Mouse (Mus musculus): ENCODE measurements around the gene Myl6. TPM values are rescaled to one million over a fixed set of nuclear protein-coding genes. Genes with fewer than 3 reads are reported as not detected.
A peak's percentile ranks its signal among the peaks of the same experiment; 100 is the strongest.

Gene Myl6
- polyA plus RNA-seq, 1 experiment: 642 TPM

DNA sequence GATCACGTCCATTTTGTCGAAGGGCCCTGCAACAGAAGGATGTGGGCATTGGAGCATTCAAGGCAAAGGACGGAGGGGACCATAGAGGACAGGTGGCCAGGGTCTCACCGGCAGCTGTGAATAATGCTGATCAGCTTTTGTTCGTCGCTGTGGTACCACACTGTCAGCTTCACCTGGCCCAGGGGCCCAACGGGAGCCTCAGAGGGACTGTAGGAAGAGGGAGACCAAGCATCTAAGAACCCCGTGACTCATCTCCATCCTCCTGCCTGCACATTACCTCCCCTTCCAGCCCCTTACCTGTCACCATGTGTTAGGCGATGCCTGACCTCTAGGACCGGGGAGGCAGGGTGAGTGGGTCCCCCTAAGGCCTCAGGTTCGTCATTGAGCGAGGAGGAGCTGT lies 17.8 kb upstream of the Myl6 start:
- TF ChIP-seq EP300 (IDR thresholded peaks at IDR 0.05; ENCODE audit: insufficient read depth, low read depth, low read length) (no peak), CTCF (IDR thresholded peaks at IDR 0.05; ENCODE audit: low read depth, low read length) (no peak), POLR2A (IDR thresholded peaks at IDR 0.05; ENCODE audit: insufficient read depth, low read length) (no peak)
- Histone ChIP-seq H3K9me3 (replicated peaks; ENCODE audit: control insufficient read depth, insufficient read depth, low read length, poor library complexity, severe bottlenecking) (no peaks in the 10 kb centered on the region), H3K9ac (ENCODE audit: low read depth, poor library complexity, severe bottlenecking) (no peak overlapping the region), H3K36me3 (ENCODE audit: control insufficient read depth, insufficient read depth, low read length, poor library complexity, severe bottlenecking) (peaks cover 6% of the 10 kb centered on the region), H3K4me3 (ENCODE audit: low read depth, low read length) (no peak overlapping the region), H3K27me3 (ENCODE audit: control insufficient read depth, insufficient read depth, low read length, poor library complexity, severe bottlenecking) (no peaks in the 10 kb centered on the region), H3K27ac (ENCODE audit: insufficient read depth, low read length) (no peak overlapping the region), H3K4me1 (ENCODE audit: control insufficient read depth, insufficient read depth, low read length) (peaks cover 4% of the 10 kb centered on the region)

DNA sequence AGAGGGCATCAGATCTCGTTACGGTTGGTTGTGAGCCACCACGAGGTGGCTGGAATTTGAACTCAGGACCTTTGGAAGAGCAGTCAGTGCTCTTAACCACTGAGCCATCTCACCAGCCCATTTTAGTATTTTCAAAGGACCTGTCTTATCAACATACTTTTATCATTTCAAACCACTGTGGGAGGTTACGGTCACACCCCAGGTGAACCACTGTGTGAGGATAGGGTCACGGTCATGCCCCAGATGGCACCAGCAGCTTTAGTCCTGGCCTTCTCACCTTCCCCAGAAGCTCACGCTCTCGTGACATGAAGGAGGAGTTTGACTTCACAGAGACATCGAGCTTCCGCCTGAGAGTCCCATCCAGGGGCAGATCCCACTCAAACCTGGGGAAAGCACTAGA lies 17.2 kb upstream of the Myl6 start:
- no peaks in the 10 kb centered on the region for H3K27me3 ChIP-seq (ENCODE audit: control insufficient read depth, insufficient read depth, low read length, poor library complexity, severe bottlenecking)
- H3K4me1 ChIP-seq (ENCODE audit: control insufficient read depth, insufficient read depth, low read length): peaks cover 4% of the 10 kb centered on the region
- H3K9me3 ChIP-seq (replicated peaks; ENCODE audit: control insufficient read depth, insufficient read depth, low read length, poor library complexity, severe bottlenecking): no peaks in the 10 kb centered on the region
- H3K9ac ChIP-seq (ENCODE audit: low read depth, poor library complexity, severe bottlenecking): no peak overlapping the region
- H3K4me3 ChIP-seq (ENCODE audit: low read depth, low read length): no peak overlapping the region
- no peak overlapping the region for H3K27ac ChIP-seq (ENCODE audit: insufficient read depth, low read length)
- peaks cover 6% of the 10 kb centered on the region for H3K36me3 ChIP-seq (ENCODE audit: control insufficient read depth, insufficient read depth, low read length, poor library complexity, severe bottlenecking)
- TF ChIP-seq EP300 (IDR thresholded peaks at IDR 0.05; ENCODE audit: insufficient read depth, low read depth, low read length): no peak
- TF ChIP-seq POLR2A (IDR thresholded peaks at IDR 0.05; ENCODE audit: insufficient read depth, low read length): no peak
- TF ChIP-seq CTCF (IDR thresholded peaks at IDR 0.05; ENCODE audit: low read depth, low read length): no peak

DNA sequence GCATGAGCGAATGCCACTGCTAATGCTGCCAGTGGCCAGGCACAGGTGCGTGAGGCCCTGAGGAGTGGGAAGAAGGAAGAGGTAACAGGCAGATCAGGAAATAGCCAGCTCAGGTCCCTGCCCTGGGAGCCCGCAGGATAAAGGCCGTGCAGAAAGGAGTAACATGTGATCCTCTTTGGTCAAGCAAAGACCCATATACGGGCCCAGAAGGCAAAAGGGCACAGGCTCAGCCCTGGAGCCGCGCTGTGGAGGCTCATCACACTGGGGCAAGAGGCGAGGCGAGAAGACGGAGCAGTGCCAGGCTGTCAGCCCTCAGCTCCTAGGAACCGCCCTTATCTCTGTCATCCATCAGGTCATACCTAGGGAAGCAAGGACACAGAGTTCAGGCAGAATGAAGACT lies 16.4 kb upstream of the Myl6 start:
- Histone ChIP-seq H3K4me1 (ENCODE audit: control insufficient read depth, insufficient read depth, low read length) (no peaks in the 10 kb centered on the region), H3K27me3 (ENCODE audit: control insufficient read depth, insufficient read depth, low read length, poor library complexity, severe bottlenecking) (no peaks in the 10 kb centered on the region), H3K36me3 (ENCODE audit: control insufficient read depth, insufficient read depth, low read length, poor library complexity, severe bottlenecking) (peaks cover 6% of the 10 kb centered on the region), H3K4me3 (ENCODE audit: low read depth, low read length) (no peak overlapping the region), H3K9me3 (replicated peaks; ENCODE audit: control insufficient read depth, insufficient read depth, low read length, poor library complexity, severe bottlenecking) (no peaks in the 10 kb centered on the region), H3K27ac (ENCODE audit: insufficient read depth, low read length) (no peak overlapping the region), H3K9ac (ENCODE audit: low read depth, poor library complexity, severe bottlenecking) (no peak overlapping the region)
- TF ChIP-seq POLR2A (IDR thresholded peaks at IDR 0.05; ENCODE audit: insufficient read depth, low read length) (no peak), EP300 (IDR thresholded peaks at IDR 0.05; ENCODE audit: insufficient read depth, low read depth, low read length) (no peak), CTCF (IDR thresholded peaks at IDR 0.05; ENCODE audit: low read depth, low read length) (no peak)

DNA sequence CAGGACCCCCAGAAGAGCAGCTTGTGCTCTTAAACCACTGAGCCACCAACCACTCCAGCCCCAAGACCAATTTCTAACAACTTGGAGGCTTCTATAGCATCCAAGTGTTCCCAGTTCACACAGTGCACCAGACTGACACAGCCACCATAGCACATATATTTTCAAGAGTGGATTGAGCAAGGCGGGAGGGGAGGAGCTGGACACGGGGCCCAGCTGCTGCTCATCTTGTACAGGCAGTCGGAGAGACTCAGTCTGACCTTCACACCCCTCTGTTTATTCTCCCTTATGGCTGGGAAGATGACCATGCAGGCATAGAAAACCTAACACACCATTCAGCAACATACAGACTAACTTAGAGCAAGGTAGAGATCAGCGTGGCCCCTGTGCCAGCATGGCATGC lies 15.9 kb upstream of the Myl6 start:
- no peaks in the 10 kb centered on the region for H3K27me3 ChIP-seq (ENCODE audit: control insufficient read depth, insufficient read depth, low read length, poor library complexity, severe bottlenecking)
- H3K36me3 ChIP-seq (ENCODE audit: control insufficient read depth, insufficient read depth, low read length, poor library complexity, severe bottlenecking): peaks cover 6% of the 10 kb centered on the region

DNA sequence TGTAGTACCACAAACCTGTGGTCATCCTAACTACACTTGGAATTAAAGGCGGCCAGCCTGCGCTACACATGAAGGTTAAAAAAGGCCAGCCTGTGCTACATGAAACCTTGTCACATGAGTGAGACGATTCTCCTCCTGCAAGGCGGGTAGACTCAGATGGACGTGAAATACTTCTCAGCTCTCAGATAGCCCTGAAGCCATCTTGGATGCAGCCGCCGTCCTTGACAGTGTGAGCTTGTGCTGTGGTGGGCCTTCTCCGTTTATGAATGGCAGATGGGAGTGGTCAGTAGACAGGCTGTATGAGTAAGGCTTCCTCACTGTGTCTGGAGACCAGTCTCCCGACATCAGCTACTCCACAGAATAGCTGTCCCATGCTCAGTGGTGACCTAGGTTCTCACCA lies 15.3 kb upstream of the Myl6 start:
- Histone ChIP-seq H3K9me3 (replicated peaks; ENCODE audit: control insufficient read depth, insufficient read depth, low read length, poor library complexity, severe bottlenecking) (no peaks in the 10 kb centered on the region), H3K27ac (ENCODE audit: insufficient read depth, low read length) (no peak overlapping the region), H3K4me3 (ENCODE audit: low read depth, low read length) (peak overlapping the region; percentile 6; the same call in 1 of the 2 replicates), H3K9ac (ENCODE audit: low read depth, poor library complexity, severe bottlenecking) (no peak overlapping the region), H3K27me3 (ENCODE audit: control insufficient read depth, insufficient read depth, low read length, poor library complexity, severe bottlenecking) (no peaks in the 10 kb centered on the region), H3K36me3 (ENCODE audit: control insufficient read depth, insufficient read depth, low read length, poor library complexity, severe bottlenecking) (peaks cover 6% of the 10 kb centered on the region), H3K4me1 (ENCODE audit: control insufficient read depth, insufficient read depth, low read length) (no peaks in the 10 kb centered on the region)
- TF ChIP-seq CTCF (IDR thresholded peaks at IDR 0.05; ENCODE audit: low read depth, low read length): no peak
- TF ChIP-seq EP300 (IDR thresholded peaks at IDR 0.05; ENCODE audit: insufficient read depth, low read depth, low read length): no peak
- TF ChIP-seq POLR2A (IDR thresholded peaks at IDR 0.05; ENCODE audit: insufficient read depth, low read length): no peak

More for the DNA sequence above, 15.9 kb upstream of the Myl6 start:
- H3K27ac ChIP-seq (ENCODE audit: insufficient read depth, low read length): no peak overlapping the region
- H3K4me1 ChIP-seq (ENCODE audit: control insufficient read depth, insufficient read depth, low read length): no peaks in the 10 kb centered on the region
- no peaks in the 10 kb centered on the region for H3K9me3 ChIP-seq (replicated peaks; ENCODE audit: control insufficient read depth, insufficient read depth, low read length, poor library complexity, severe bottlenecking)
- TF ChIP-seq EP300 (IDR thresholded peaks at IDR 0.05; ENCODE audit: insufficient read depth, low read depth, low read length): no peak
- TF ChIP-seq CTCF (IDR thresholded peaks at IDR 0.05; ENCODE audit: low read depth, low read length): no peak
- no peak for TF ChIP-seq POLR2A (IDR thresholded peaks at IDR 0.05; ENCODE audit: insufficient read depth, low read length)
- no peak overlapping the region for H3K9ac ChIP-seq (ENCODE audit: low read depth, poor library complexity, severe bottlenecking)
- no peak overlapping the region for H3K4me3 ChIP-seq (ENCODE audit: low read depth, low read length)

DNA sequence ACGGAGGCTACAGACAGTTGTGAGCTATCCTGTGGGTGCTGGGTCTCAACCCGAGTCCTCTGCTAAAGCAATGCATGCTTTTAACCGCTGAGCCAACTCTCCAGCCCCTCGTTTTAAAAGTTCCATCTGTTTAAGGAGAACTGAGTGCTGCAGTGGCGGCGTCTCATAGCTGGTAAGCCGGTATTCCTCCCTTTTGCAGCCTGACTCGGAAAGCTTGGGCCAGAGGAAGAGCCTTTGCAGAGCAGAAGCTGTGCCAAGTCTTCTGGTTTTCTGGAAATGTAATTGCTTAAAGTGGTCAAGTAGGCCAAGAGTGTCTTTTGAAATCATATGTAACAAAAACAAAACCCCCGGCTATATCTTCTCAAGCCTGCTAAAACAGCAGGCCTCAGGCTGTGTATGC lies 14.3 kb upstream of the Myl6 start:
- Histone ChIP-seq H3K36me3 (ENCODE audit: control insufficient read depth, insufficient read depth, low read length, poor library complexity, severe bottlenecking) (peaks cover 6% of the 10 kb centered on the region), H3K27me3 (ENCODE audit: control insufficient read depth, insufficient read depth, low read length, poor library complexity, severe bottlenecking) (no peaks in the 10 kb centered on the region), H3K4me1 (ENCODE audit: control insufficient read depth, insufficient read depth, low read length) (no peaks in the 10 kb centered on the region), H3K4me3 (ENCODE audit: low read depth, low read length) (no peak overlapping the region), H3K9me3 (replicated peaks; ENCODE audit: control insufficient read depth, insufficient read depth, low read length, poor library complexity, severe bottlenecking) (no peaks in the 10 kb centered on the region), H3K27ac (ENCODE audit: insufficient read depth, low read length) (no peak overlapping the region), H3K9ac (ENCODE audit: low read depth, poor library complexity, severe bottlenecking) (no peak overlapping the region)
- no peak for TF ChIP-seq EP300 (IDR thresholded peaks at IDR 0.05; ENCODE audit: insufficient read depth, low read depth, low read length)
- no peak for TF ChIP-seq POLR2A (IDR thresholded peaks at IDR 0.05; ENCODE audit: insufficient read depth, low read length)
- TF ChIP-seq CTCF (IDR thresholded peaks at IDR 0.05; ENCODE audit: low read depth, low read length): no peak

Measured in ES-Bruce4 (cell line).